Mouse (Mus musculus) v-Abl transformed pro-B cells (cell line): ENCODE measurements around the gene Olfr960.

Source experiments
- in situ Hi-C, 2 experiments: fragments of 400-800 bp; cut with MboI; formaldehyde crosslinking; loops; one replicate each; pipeline ENCODE4 v1.15.1; 2025; ENCODE audit not compliant: unreplicated experiment in 2 of 2

Olfr960 gene

GRCm38 (mm10) chr9:39621073-39621472, at the start of gene Olfr960:
Gene Olfr960 (plus strand): TSS chr9:39621373.
- in situ Hi-C loops, result no loop called here

GRCm38 (mm10) chr9:39575469-39575868, 45.7 kb upstream of the Olfr960 start, which contains the start of gene Olfr959:
Gene Olfr959 (minus strand): TSS chr9:39575569.
- in situ Hi-C loops, result no loop called here

GRCm38 (mm10) chr9:39577050-39577449, 44.1 kb upstream of the Olfr960 start:
- in situ Hi-C loops, result no loop called here

GRCm38 (mm10) chr9:39602536-39603332, 18.4 kb upstream of the Olfr960 start:
- in situ Hi-C loops, result no loop called here

- in situ Hi-C loops, result no loop called here
Observed at GRCm38 (mm10) chr9:39603333-39603845, 17.8 kb upstream of the Olfr960 start.

- in situ Hi-C loops, result no loop called here
Observed at GRCm38 (mm10) chr9:39603999-39604453, 17.1 kb upstream of the Olfr960 start, which contains the start of gene AW551984. Gene AW551984 (minus strand): TSS chr9:39604403.

- in situ Hi-C loops, result no loop called here
Observed at GRCm38 (mm10) chr9:39608497-39608896, 12.7 kb upstream of the Olfr960 start.

GRCm38 (mm10) chr9:39610355-39610754, 10.8 kb upstream of the Olfr960 start, which contains the start of gene Olfr148:
Gene Olfr148 (plus strand): TSS chr9:39610655.
- in situ Hi-C loops, result no loop called here

- in situ Hi-C loops, result no loop called here
Observed at GRCm38 (mm10) chr9:39611953-39612352, 9.2 kb upstream of the Olfr960 start.

- in situ Hi-C loops, result no loop called here
Observed at GRCm38 (mm10) chr9:39623783-39624182, 2.6 kb downstream of the Olfr960 start.

GRCm38 (mm10) chr9:39624711-39625110, 3.5 kb downstream of the Olfr960 start:
- in situ Hi-C loops, result no loop called here

- in situ Hi-C loops, result no loop called here
Observed at GRCm38 (mm10) chr9:39629069-39629468, 7.9 kb downstream of the Olfr960 start.

GRCm38 (mm10) chr9:39633913-39634594, 12.9 kb downstream of the Olfr960 start:
- in situ Hi-C loops, result no loop called here

- in situ Hi-C loops, result no loop called here
Observed at GRCm38 (mm10) chr9:39644785-39645184, 23.6 kb downstream of the Olfr960 start, which contains the start of gene Olfr961. Gene Olfr961 (plus strand): TSS chr9:39645085.

GRCm38 (mm10) chr9:39647382-39647781, 26.2 kb downstream of the Olfr960 start:
- in situ Hi-C loops, result no loop called here

- in situ Hi-C loops, result no loop called here
Observed at GRCm38 (mm10) chr9:39654756-39655396, 33.7 kb downstream of the Olfr960 start.

- in situ Hi-C loops, result no loop called here
Observed at GRCm38 (mm10) chr9:39666905-39667304, 45.7 kb downstream of the Olfr960 start, which contains the start of gene Olfr963. Gene Olfr963 (plus strand): TSS chr9:39667205.

GRCm38 (mm10) chr9:39669723-39670122, 48.5 kb downstream of the Olfr960 start:
- in situ Hi-C loops, result no loop called here
